Mouse (Mus musculus): ENCODE measurements around the gene Ifitm1. TPM values are rescaled to one million over a fixed set of nuclear protein-coding genes. Genes with fewer than 3 reads are reported as not detected.

Ifitm1 gene
- 53.0 and 54.4 TPM in 2 replicates for polyA plus RNA-seq (2012; rRNA removed)

DNA sequence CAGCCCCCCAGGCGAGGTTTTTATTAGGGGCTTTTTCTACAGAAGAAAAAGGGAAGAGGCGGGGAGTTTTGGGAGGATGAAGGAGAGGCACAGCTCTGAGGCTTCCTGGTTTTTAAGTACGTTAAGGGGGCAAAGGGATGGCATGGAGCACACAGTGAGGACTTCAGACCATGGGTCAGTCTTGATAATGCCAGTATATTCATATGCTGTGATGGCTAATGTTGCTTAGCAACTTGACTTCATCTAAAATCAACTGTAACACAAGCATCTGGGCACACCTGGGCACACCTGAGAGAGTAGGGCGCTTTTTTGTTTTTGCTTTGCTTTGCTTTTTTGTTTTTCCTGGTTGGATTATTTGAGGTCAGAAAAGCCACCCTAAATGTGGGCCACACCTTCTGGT lies at the start of gene Ifitm1:
Ifitm1 (plus strand) TSS at position 301 of the 400 bp plus-strand sequence.

DNA sequence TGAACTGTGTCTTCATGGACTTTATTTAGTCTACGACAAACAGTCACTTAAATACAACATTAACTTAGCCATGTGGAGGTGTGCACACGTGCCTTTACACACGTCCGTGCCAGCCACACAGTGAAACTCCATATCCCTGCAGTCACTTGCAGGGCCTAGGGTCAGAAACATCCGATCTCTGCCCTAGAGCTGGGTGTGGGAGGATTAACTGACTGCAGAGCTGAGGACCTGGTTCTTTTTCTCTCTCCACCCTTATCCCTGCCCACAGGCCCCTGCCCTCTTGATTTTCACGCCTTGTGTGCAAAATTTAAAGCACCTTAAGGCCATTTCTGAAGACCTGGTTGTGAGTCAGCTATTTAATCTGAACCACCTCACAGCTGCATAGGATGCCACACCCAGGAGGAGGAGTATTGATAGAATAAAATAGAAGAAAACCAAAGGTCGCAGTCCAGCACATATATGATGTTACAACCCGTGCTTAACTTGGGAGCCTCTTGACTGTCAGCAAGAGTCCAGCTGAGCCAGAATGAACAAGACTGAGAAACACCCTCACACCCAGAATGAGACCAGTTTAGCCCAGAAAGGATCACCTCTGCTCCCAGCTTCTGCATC lies 46.5 kb upstream of the Ifitm1 start, which contains the start of gene Nlrp6:
Nlrp6 (plus strand) TSS at position 485 of the 612 bp plus-strand sequence.

DNA sequence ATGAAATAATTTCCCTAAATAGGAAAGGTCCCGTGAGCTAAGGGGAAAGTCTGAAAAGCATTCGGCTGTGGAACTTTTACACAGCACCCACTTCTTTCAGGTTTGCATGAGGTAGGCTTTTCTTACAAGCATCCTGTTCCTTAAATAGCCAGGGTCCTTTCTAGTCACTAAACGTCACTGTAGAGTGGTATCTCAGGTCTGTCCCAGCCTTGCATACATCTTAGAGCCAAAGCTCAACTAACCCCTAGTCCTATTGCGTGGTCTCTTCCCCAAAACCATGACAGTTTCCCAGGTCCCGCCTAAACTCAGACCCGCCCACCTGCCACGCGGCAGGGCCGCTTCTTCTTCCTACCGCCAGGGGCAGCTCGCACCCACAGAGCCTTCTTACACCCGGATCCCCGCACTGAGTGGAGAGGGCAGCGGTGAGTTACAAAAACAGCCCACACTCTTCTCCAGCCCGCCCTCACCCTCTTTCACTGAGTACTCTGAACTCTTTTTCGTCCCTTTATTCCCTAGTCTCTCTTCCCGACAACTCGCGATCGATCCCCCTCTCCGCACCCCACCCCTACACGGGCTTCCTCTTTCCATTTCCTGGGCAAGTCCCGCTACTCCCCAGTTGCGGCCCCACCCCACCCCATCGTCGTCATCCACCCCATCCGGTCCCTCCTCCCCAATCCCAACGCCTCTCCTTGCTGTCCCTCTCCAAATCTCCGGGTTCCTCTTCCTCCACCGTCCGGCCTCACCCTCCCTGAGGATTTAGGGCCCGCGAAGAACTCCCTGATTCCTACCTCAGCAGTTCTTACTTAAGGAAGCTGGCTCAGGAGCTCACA lies 25.6 kb upstream of the Ifitm1 start, which contains the start of gene Pgghg:
Pgghg (plus strand) TSS at position 170 of the 830 bp plus-strand sequence.

DNA sequence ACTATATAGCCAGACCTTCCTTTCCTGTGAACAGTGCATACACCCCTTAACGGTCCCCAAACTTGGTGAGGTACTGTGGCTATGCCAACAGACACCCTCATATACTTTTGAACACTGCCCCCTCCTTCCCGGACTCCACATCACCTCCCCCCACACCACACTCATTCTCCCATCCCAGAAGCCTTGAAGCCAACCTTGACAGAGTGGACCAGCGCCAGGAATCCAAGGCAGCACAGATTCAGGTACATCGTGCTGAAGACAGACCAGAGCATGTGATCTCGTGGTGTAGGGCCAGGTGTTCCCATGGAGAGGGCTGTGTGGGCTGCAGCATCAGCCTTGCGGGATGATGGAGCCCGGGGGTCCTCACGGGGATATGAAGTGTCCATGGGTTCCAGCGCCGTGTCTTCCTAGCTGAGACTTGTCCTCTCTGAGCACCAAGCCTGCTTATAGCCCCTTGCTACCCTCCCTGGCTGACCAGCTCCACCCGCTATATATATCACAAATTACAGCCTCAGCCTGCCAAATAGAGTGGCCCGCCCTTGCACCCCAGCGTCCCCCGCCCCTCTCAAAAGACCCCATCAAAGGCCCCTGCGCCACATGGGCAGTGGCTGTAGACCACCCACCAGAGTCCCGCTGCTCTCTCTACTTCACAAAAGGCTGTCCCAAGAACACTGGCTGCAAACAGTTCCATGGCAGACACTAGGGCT lies 17.0 kb upstream of the Ifitm1 start, which contains the start of gene Ifitm5:
Ifitm5 (minus strand) TSS at position 468 of the 707 bp plus-strand sequence.

DNA sequence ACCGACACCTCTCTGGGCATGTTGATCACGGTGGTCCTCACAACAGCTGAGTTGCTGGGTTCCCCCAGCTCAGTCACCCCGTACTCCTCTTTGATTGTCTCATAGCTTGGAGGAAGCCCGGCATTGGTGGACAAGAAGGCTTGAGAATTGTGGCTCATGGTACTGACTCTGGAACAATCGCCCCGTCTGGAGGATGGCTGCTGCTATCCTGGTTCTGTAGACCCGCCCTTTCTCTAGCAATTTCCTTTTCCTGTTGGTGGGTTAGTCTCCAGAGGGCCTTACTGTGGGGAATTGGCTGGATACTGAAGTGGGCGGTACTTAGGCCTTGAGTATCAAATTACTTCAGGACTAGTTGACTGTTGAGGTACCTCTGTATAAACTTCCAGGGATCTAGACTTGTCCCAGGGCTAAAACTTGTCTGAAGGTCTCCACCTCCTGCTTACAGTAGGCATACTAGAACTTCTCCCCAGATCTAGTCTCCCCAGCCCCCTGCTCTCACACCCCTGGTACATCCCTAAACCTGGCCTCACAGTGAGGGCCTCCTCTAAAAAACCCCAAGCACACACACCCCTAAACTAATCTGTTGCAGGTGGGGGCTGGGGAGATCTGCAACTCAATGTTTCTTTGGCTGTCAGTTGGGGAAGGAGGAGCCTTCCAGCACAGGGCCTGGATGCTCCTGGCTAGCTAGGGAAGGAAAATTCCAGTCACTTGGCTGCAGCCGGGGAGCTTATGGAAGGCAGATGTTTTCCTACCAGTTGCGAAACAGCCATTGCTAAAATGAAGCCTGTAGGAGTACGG lies 11.1 kb upstream of the Ifitm1 start, which contains the start of the genes Gm45717 and Ifitm2:
Gm45717 (minus strand) TSS at position 180 of the 798 bp plus-strand sequence.
Ifitm2 (minus strand) TSS at position 230 of the 798 bp plus-strand sequence.

DNA sequence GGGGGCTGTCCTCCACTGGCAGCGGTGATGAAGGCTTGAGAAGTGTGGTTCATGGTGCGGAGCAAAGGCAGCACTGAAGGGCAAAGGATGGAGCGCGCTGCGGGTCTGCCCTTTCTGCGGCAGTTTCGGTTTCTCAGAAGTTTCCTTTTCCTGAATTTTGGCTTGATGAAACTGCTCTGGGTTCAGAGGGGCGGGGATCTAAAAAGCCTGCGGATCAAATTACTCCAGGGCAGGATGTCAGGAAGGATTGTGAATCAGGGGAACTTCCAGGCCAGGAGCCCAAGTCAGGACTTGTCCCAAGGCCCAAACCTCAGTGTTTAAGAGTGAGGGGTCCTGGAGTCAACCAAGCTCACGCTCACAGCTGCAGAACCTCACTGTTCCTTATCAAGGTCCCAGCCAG lies 43.6 kb downstream of the Ifitm1 start, which contains the start of gene Ifitm3:
Ifitm3 (minus strand) TSS at position 178 of the 400 bp plus-strand sequence.

DNA sequence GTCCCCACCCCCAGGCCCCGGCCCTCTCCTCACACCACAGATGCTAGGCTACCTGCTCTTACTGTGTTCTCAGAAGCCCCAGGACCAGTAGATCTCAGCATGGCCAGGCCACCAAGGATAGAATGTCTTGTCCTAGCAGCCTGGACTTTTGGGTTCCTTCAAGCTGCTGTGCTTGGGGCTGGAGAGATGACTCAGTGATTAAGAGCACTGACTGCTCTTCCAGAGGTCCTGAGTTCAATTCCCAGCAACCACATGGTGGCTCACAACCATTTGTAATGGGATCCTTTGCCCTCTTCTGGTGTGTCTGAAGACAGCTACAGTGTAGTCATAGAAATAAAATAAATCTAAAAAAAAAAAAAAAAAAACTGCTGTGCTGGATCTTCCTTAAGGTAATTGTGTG lies 50.8 kb downstream of the Ifitm1 start, which contains the start of gene Ifitm6:
Ifitm6 (minus strand) TSS at position 101 of the 400 bp plus-strand sequence.

Other genes with a start within 250 kb of the Ifitm1 start
- 60.5 and 91.1 TPM in 2 replicates for gene Cyp2e1, start 203.5 kb upstream of the Ifitm1 start, polyA plus RNA-seq (2012; rRNA removed)
- gene Syce1, start 179.4 kb upstream of the Ifitm1 start, polyA plus RNA-seq (2012; rRNA removed) = 0.06 and 0.07 TPM in 2 replicates
- gene Zfp941, start 145.0 kb upstream of the Ifitm1 start, polyA plus RNA-seq (2012; rRNA removed) = 0.17 and 0.21 TPM in 2 replicates
- gene Urah, start 132.2 kb upstream of the Ifitm1 start, polyA plus RNA-seq (2012; rRNA removed) = 112 and 142 TPM in 2 replicates
- gene Scgb1c1, start 121.7 kb upstream of the Ifitm1 start, polyA plus RNA-seq (2012; rRNA removed) = not detected in 2 replicates
- not detected in 2 replicates for gene Odf3, start 119.4 kb upstream of the Ifitm1 start, polyA plus RNA-seq (2012; rRNA removed)
- gene Gm45785, start 110.9 kb upstream of the Ifitm1 start, polyA plus RNA-seq (2012; rRNA removed) = not detected in 2 replicates
- gene Ric8a, start 110.3 kb upstream of the Ifitm1 start, polyA plus RNA-seq (2012; rRNA removed) = 17.1 and 20.2 TPM in 2 replicates
- gene Bet1l, start 109.6 kb upstream of the Ifitm1 start, polyA plus RNA-seq (2012; rRNA removed) = 18.5 TPM in 2 replicates
- gene Psmd13, start 85.3 kb upstream of the Ifitm1 start, polyA plus RNA-seq (2012; rRNA removed) = 36.4 TPM in 2 replicates
- gene Sirt3, start 84.9 kb upstream of the Ifitm1 start, polyA plus RNA-seq (2012; rRNA removed) = 46.5 and 51.9 TPM in 2 replicates
- 0.19 and 0.20 TPM in 2 replicates for gene Cox8b, start 66.8 kb upstream of the Ifitm1 start, polyA plus RNA-seq (2012; rRNA removed)
- gene Nlrp6, start 46.3 kb upstream of the Ifitm1 start, polyA plus RNA-seq (2012; rRNA removed) = 61.4 and 61.9 TPM in 2 replicates
- 12.3 and 13.2 TPM in 2 replicates for gene Pgghg, start 25.8 kb upstream of the Ifitm1 start, polyA plus RNA-seq (2012; rRNA removed)
- gene Ifitm5, start 16.9 kb upstream of the Ifitm1 start, polyA plus RNA-seq (2012; rRNA removed) = 0.67 and 0.85 TPM in 2 replicates
- gene Gm45717, start 11.3 kb upstream of the Ifitm1 start, polyA plus RNA-seq (2012; rRNA removed) = 0.14 TPM in 1 of 2 replicates, not detected in the other
- gene Ifitm2, start 11.2 kb upstream of the Ifitm1 start, polyA plus RNA-seq (2012; rRNA removed) = 552 and 564 TPM in 2 replicates
- gene Ifitm3, start 43.5 kb downstream of the Ifitm1 start, polyA plus RNA-seq (2012; rRNA removed) = 164 and 239 TPM in 2 replicates
- gene Ifitm6, start 50.7 kb downstream of the Ifitm1 start, polyA plus RNA-seq (2012; rRNA removed) = 193 and 325 TPM in 2 replicates
- gene Gm17387, start 61.9 kb downstream of the Ifitm1 start, polyA plus RNA-seq (2012; rRNA removed) = not detected in 2 replicates
- gene B4galnt4, start 93.9 kb downstream of the Ifitm1 start, polyA plus RNA-seq (2012; rRNA removed) = 0.46 and 0.61 TPM in 2 replicates
- gene Pkp3, start 111.0 kb downstream of the Ifitm1 start, polyA plus RNA-seq (2012; rRNA removed) = 0.74 and 0.85 TPM in 2 replicates
- gene Sigirr, start 133.4 kb downstream of the Ifitm1 start, polyA plus RNA-seq (2012; rRNA removed) = 17.1 and 19.8 TPM in 2 replicates
- gene Ano9, start 150.6 kb downstream of the Ifitm1 start, polyA plus RNA-seq (2012; rRNA removed) = 7.8 and 10.3 TPM in 2 replicates
- 41.9 and 44.3 TPM in 2 replicates for gene Ptdss2, start 155.2 kb downstream of the Ifitm1 start, polyA plus RNA-seq (2012; rRNA removed)
- 45.4 and 45.9 TPM in 2 replicates for gene Rnh1, start 205.6 kb downstream of the Ifitm1 start, polyA plus RNA-seq (2012; rRNA removed)
- gene Hras, start 226.8 kb downstream of the Ifitm1 start, polyA plus RNA-seq (2012; rRNA removed) = 39.5 and 41.3 TPM in 2 replicates
- 3.1 and 3.4 TPM in 2 replicates for gene Lrrc56, start 226.9 kb downstream of the Ifitm1 start, polyA plus RNA-seq (2012; rRNA removed)
- gene Lmntd2, start 246.9 kb downstream of the Ifitm1 start, polyA plus RNA-seq (2012; rRNA removed) = 2.5 and 2.6 TPM in 2 replicates
- 29.2 and 33.5 TPM in 2 replicates for gene Rassf7, start 248.6 kb downstream of the Ifitm1 start, polyA plus RNA-seq (2012; rRNA removed)

Measured in liver, embryonic 18 days (tissue).